Mouse (Mus musculus): ENCODE data around the gene Il6st. TPM values are rescaled to one million over a fixed set of nuclear protein-coding genes. Genes with fewer than 3 reads are reported as not detected.

The Il6st gene
- total RNA-seq, 1 experiment, result 55.2 TPM

GRCm38 (mm10) chr13:112473757-112474755 lies 10.2 kb downstream of the Il6st start:
- TF ChIP-seq ZC3H11A (IDR thresholded peaks at IDR 0.05; ENCODE audit: borderline replicate concordance, low read depth, low read length) (no peak), HCFC1 (IDR thresholded peaks at IDR 0.05; ENCODE audit: borderline replicate concordance, insufficient read depth, low read length) (no peak), ZNF384 (IDR thresholded peaks at IDR 0.05; ENCODE audit: low read depth, low read length) (no peak), CHD2 (IDR thresholded peaks at IDR 0.05; ENCODE audit: low read depth, low read length) (no peak), MAFK (IDR thresholded peaks at IDR 0.05; ENCODE audit: insufficient read depth, low read depth, low read length) (no peak)
- Histone ChIP-seq H3K9ac (ENCODE audit: insufficient read depth, low read depth, low read length, poor library complexity, severe bottlenecking) (no peak overlapping the region), H3K36me3 (ENCODE audit: control insufficient read depth, insufficient read depth, low read length, poor library complexity, severe bottlenecking) (peaks cover 21% of the 10 kb centered on the region), H3K4me1 (ENCODE audit: control insufficient read depth in 2 of 2, insufficient read depth in 2 of 2, low read length in 2 of 2, poor library complexity in 1 of 2) (peaks cover 2 to 6% of the 10 kb centered on the region in 2 experiments; a peak in 1 of 4 replicates), H3K4me3 (ENCODE audit: insufficient read depth in 1 of 2, low read depth in 1 of 2, low read length in 2 of 2, poor library complexity in 1 of 2, severe bottlenecking in 1 of 2) (no peak overlapping the region), H3K9me3 (ENCODE audit: control insufficient read depth, insufficient read depth, low read depth, low read length) (no peaks in the 10 kb centered on the region), H3K27ac (ENCODE audit: insufficient read depth, low read depth, low read length, poor library complexity, severe bottlenecking) (no peak overlapping the region)
- in situ Hi-C loops (cut with MboI; ENCODE audit: low sequenced_read_pairs in 2 of 2, unreplicated experiment in 2 of 2), result no loop called here
- no peak for DNase-seq (ENCODE audit: low read depth, low spot score)

GRCm38 (mm10) chr13:112479032-112479431 lies 15.2 kb downstream of the Il6st start:
- H3K36me3 ChIP-seq (ENCODE audit: control insufficient read depth, insufficient read depth, low read length, poor library complexity, severe bottlenecking), result peaks cover 39% of the 10 kb centered on the region

GRCm38 (mm10) chr13:112479926-112480325 lies 16.1 kb downstream of the Il6st start:
- in situ Hi-C loops (cut with MboI; ENCODE audit: low sequenced_read_pairs in 2 of 2, unreplicated experiment in 2 of 2), result no loop called here
- H3K4me1 ChIP-seq (ENCODE audit: control insufficient read depth in 2 of 2, insufficient read depth in 2 of 2, low read length in 2 of 2, poor library complexity in 1 of 2), result no peaks in the 10 kb centered on the region
- H3K36me3 ChIP-seq (ENCODE audit: control insufficient read depth, insufficient read depth, low read length, poor library complexity, severe bottlenecking), result peaks cover 45% of the 10 kb centered on the region
- H3K27ac ChIP-seq (ENCODE audit: insufficient read depth, low read depth, low read length, poor library complexity, severe bottlenecking), result no peak overlapping the region
- no peak overlapping the region for H3K9ac ChIP-seq (ENCODE audit: insufficient read depth, low read depth, low read length, poor library complexity, severe bottlenecking)
- no peaks in the 10 kb centered on the region for H3K9me3 ChIP-seq (ENCODE audit: control insufficient read depth, insufficient read depth, low read depth, low read length)
- no peak for DNase-seq (ENCODE audit: low read depth, low spot score)
- H3K4me3 ChIP-seq (ENCODE audit: insufficient read depth in 1 of 2, low read depth in 1 of 2, low read length in 2 of 2, poor library complexity in 1 of 2, severe bottlenecking in 1 of 2), result no peak overlapping the region
- no peak for TF ChIP-seq MAFK (IDR thresholded peaks at IDR 0.05; ENCODE audit: insufficient read depth, low read depth, low read length)
- TF ChIP-seq CHD2 (IDR thresholded peaks at IDR 0.05; ENCODE audit: low read depth, low read length), result no peak
- no peak for TF ChIP-seq ZC3H11A (IDR thresholded peaks at IDR 0.05; ENCODE audit: borderline replicate concordance, low read depth, low read length)
- no peak for TF ChIP-seq HCFC1 (IDR thresholded peaks at IDR 0.05; ENCODE audit: borderline replicate concordance, insufficient read depth, low read length)
- TF ChIP-seq ZNF384 (IDR thresholded peaks at IDR 0.05; ENCODE audit: low read depth, low read length), result no peak

More at GRCm38 (mm10) chr13:112479032-112479431, 15.2 kb downstream of the Il6st start:
- DNase-seq (ENCODE audit: low read depth, low spot score), result no peak
- no peaks in the 10 kb centered on the region for H3K9me3 ChIP-seq (ENCODE audit: control insufficient read depth, insufficient read depth, low read depth, low read length)
- H3K27ac ChIP-seq (ENCODE audit: insufficient read depth, low read depth, low read length, poor library complexity, severe bottlenecking), result no peak overlapping the region
- H3K4me3 ChIP-seq (ENCODE audit: insufficient read depth in 1 of 2, low read depth in 1 of 2, low read length in 2 of 2, poor library complexity in 1 of 2, severe bottlenecking in 1 of 2), result no peak overlapping the region
- in situ Hi-C loops (cut with MboI; ENCODE audit: low sequenced_read_pairs in 2 of 2, unreplicated experiment in 2 of 2), result no loop called here
- H3K4me1 ChIP-seq (ENCODE audit: control insufficient read depth in 2 of 2, insufficient read depth in 2 of 2, low read length in 2 of 2, poor library complexity in 1 of 2), result no peaks in the 10 kb centered on the region
- no peak overlapping the region for H3K9ac ChIP-seq (ENCODE audit: insufficient read depth, low read depth, low read length, poor library complexity, severe bottlenecking)
- TF ChIP-seq ZC3H11A (IDR thresholded peaks at IDR 0.05; ENCODE audit: borderline replicate concordance, low read depth, low read length) (no peak), HCFC1 (IDR thresholded peaks at IDR 0.05; ENCODE audit: borderline replicate concordance, insufficient read depth, low read length) (no peak), MAFK (IDR thresholded peaks at IDR 0.05; ENCODE audit: insufficient read depth, low read depth, low read length) (no peak), ZNF384 (IDR thresholded peaks at IDR 0.05; ENCODE audit: low read depth, low read length) (no peak), CHD2 (IDR thresholded peaks at IDR 0.05; ENCODE audit: low read depth, low read length) (no peak)

GRCm38 (mm10) chr13:112482525-112482924 lies 18.7 kb downstream of the Il6st start:
- Histone ChIP-seq H3K9me3 (ENCODE audit: control insufficient read depth, insufficient read depth, low read depth, low read length) (no peaks in the 10 kb centered on the region), H3K4me1 (ENCODE audit: control insufficient read depth in 2 of 2, insufficient read depth in 2 of 2, low read length in 2 of 2, poor library complexity in 1 of 2) (no peaks in the 10 kb centered on the region), H3K9ac (ENCODE audit: insufficient read depth, low read depth, low read length, poor library complexity, severe bottlenecking) (no peak overlapping the region), H3K27ac (ENCODE audit: insufficient read depth, low read depth, low read length, poor library complexity, severe bottlenecking) (no peak overlapping the region), H3K4me3 (ENCODE audit: insufficient read depth in 1 of 2, low read depth in 1 of 2, low read length in 2 of 2, poor library complexity in 1 of 2, severe bottlenecking in 1 of 2) (no peak overlapping the region), H3K36me3 (ENCODE audit: control insufficient read depth, insufficient read depth, low read length, poor library complexity, severe bottlenecking) (peaks cover 45% of the 10 kb centered on the region)
- in situ Hi-C loops (cut with MboI; ENCODE audit: low sequenced_read_pairs in 2 of 2, unreplicated experiment in 2 of 2), result no loop called here
- TF ChIP-seq CHD2 (IDR thresholded peaks at IDR 0.05; ENCODE audit: low read depth, low read length) (no peak), ZC3H11A (IDR thresholded peaks at IDR 0.05; ENCODE audit: borderline replicate concordance, low read depth, low read length) (no peak), HCFC1 (IDR thresholded peaks at IDR 0.05; ENCODE audit: borderline replicate concordance, insufficient read depth, low read length) (no peak), ZNF384 (IDR thresholded peaks at IDR 0.05; ENCODE audit: low read depth, low read length) (no peak), MAFK (IDR thresholded peaks at IDR 0.05; ENCODE audit: insufficient read depth, low read depth, low read length) (no peak)
- DNase-seq (ENCODE audit: low read depth, low spot score), result no peak

All from ES-E14 (cell line).